Mouse (Mus musculus) MEL (cell line): ENCODE measurements around the gene Naa40. TPM values are rescaled to one million over a fixed set of nuclear protein-coding genes. Genes with fewer than 3 reads are reported as not detected.
A peak's percentile ranks its signal among the peaks of the same experiment; 100 is the strongest.

Experiments used
- DNase-seq: peaks from one replicate; pipeline ENCODE4 v3.0.0; 2011; ENCODE audit warnings: low read depth, low spot score
- H3K27ac ChIP-seq: 2 replicates; pipeline ENCODE4 v1.5.1; 2012; ENCODE audit warnings: low read depth, mild to moderate bottlenecking, control low read depth, low read length, moderate library complexity; ENCODE audit not compliant: control insufficient read depth
- H3K27me3 ChIP-seq, 2 experiments: fragments of 150-350 bp in 1 of 2; sonication (generic) in 1 of 2; 2 replicates each; pipeline ENCODE4 v1.6.1; 2012; ENCODE audit warnings: low read length in 2 of 2, mild to moderate bottlenecking in 2 of 2, improper control_type of control experiment in 1 of 2, moderate library complexity in 1 of 2; ENCODE audit not compliant: insufficient read depth in 2 of 2, control insufficient read depth in 1 of 2
- H3K36me3 ChIP-seq, 2 experiments: 2 replicates each; pipeline ENCODE4 v1.6.1; 2012 to 2014; ENCODE audit warnings: low read length in 2 of 2, improper control_type of control experiment in 1 of 2, inconsistent platforms in 1 of 2, mild to moderate bottlenecking in 1 of 2; ENCODE audit not compliant: insufficient read depth in 2 of 2, control insufficient read depth in 1 of 2
- H3K4me1 ChIP-seq, 2 experiments: fragments of 150-350 bp in 1 of 2; sonication (generic) in 1 of 2; 2 replicates each; pipeline ENCODE4 v1.6.1; 2012; ENCODE audit warnings: low read length in 2 of 2, improper control_type of control experiment in 1 of 2, mild to moderate bottlenecking in 1 of 2; ENCODE audit not compliant: insufficient read depth in 2 of 2, control insufficient read depth in 1 of 2
- H3K4me3 ChIP-seq, 2 experiments: fragments of 150-350 bp in 1 of 2; sonication (generic) in 1 of 2; 2 replicates each; pipeline ENCODE4 v1.5.1; 2012; ENCODE audit warnings: low read depth in 2 of 2, low read length in 2 of 2, mild to moderate bottlenecking in 2 of 2, moderate library complexity in 2 of 2, control low read depth in 1 of 2, improper control_type of control experiment in 1 of 2; ENCODE audit not compliant: control insufficient read depth in 1 of 2, insufficient read depth in 1 of 2
- H3K79me2 ChIP-seq: 2 replicates; pipeline ENCODE4 v1.6.1; 2012; ENCODE audit warnings: mild to moderate bottlenecking, low read length, moderate library complexity; ENCODE audit not compliant: control insufficient read depth, poor library complexity, insufficient read depth
- H3K9ac ChIP-seq: 2 replicates; pipeline ENCODE4 v1.6.1; 2012; ENCODE audit warnings: low read depth, mild to moderate bottlenecking, control low read depth, low read length, moderate library complexity; ENCODE audit not compliant: control insufficient read depth, poor library complexity, severe bottlenecking
- H3K9me3 ChIP-seq: fragments of 150-350 bp; sonication (generic); replicated peaks from 2 replicates; pipeline ENCODE4 v1.6.1; 2012; ENCODE audit warnings: mild to moderate bottlenecking, low read length, improper control_type of control experiment, moderate library complexity; ENCODE audit not compliant: insufficient read depth
- BHLHE40 ChIP-seq: IDR thresholded peaks from 2 replicates; pipeline ENCODE4 v1.6.1; 2012; ENCODE audit warnings: low read depth, mild to moderate bottlenecking, inconsistent platforms, low read length, improper control_type of control experiment, borderline replicate concordance
- CHD2 ChIP-seq: IDR thresholded peaks from 2 replicates; pipeline ENCODE4 v1.6.1; 2011; ENCODE audit warnings: low read length, improper control_type of control experiment
- CTCF ChIP-seq, 3 experiments: IDR thresholded peaks in 2 of 3; conservative IDR thresholded peaks in 1 of 3; 2 replicates each; pipeline ENCODE4 v1.5.1; 2011 to 2012; ENCODE audit warnings: low read length in 3 of 3, low read depth in 2 of 3, mild to moderate bottlenecking in 2 of 3, improper control_type of control experiment in 1 of 3, inconsistent platforms in 1 of 3, mixed read lengths in 1 of 3, moderate library complexity in 1 of 3; ENCODE audit not compliant: control insufficient read depth in 1 of 3, insufficient read depth in 1 of 3, poor library complexity in 1 of 3, severe bottlenecking in 1 of 3
- ELF1 ChIP-seq: IDR thresholded peaks from 2 replicates; pipeline ENCODE4 v1.6.1; 2014; ENCODE audit warnings: low read depth, mild to moderate bottlenecking, inconsistent platforms, low read length, improper control_type of control experiment, moderate library complexity
- ETS1 ChIP-seq: IDR thresholded peaks from 2 replicates; pipeline ENCODE4 v1.6.1; 2012; ENCODE audit warnings: low read depth, mild to moderate bottlenecking, inconsistent platforms, low read length, improper control_type of control experiment, moderate library complexity
- GATA1 ChIP-seq: IDR thresholded peaks from 2 replicates; pipeline ENCODE4 v1.6.1; 2011; ENCODE audit warnings: low read depth, low read length, improper control_type of control experiment
- HCFC1 ChIP-seq: IDR thresholded peaks from 2 replicates; pipeline ENCODE4 v1.6.1; 2012; ENCODE audit warnings: low read depth, mild to moderate bottlenecking, inconsistent platforms, low read length, improper control_type of control experiment, moderate library complexity
- JUND ChIP-seq: IDR thresholded peaks from 2 replicates; pipeline ENCODE4 v1.6.1; 2011; ENCODE audit warnings: low read depth, mild to moderate bottlenecking, improper control_type of control experiment, low read length
- KAT2A ChIP-seq: conservative IDR thresholded peaks from 2 replicates; pipeline ENCODE4 v1.6.1; 2012; ENCODE audit warnings: low read depth, low read length, improper control_type of control experiment, inconsistent platforms
- MAFK ChIP-seq: IDR thresholded peaks from 2 replicates; pipeline ENCODE4 v1.6.1; 2011; ENCODE audit warnings: low read depth, mild to moderate bottlenecking, low read length, improper control_type of control experiment, borderline replicate concordance
- MAX ChIP-seq: IDR thresholded peaks from 2 replicates; pipeline ENCODE4 v1.6.1; 2011; ENCODE audit warnings: low read length, improper control_type of control experiment
- MAZ ChIP-seq: IDR thresholded peaks from 2 replicates; pipeline ENCODE4 v1.6.1; 2012; ENCODE audit warnings: low read depth, mild to moderate bottlenecking, inconsistent platforms, low read length, improper control_type of control experiment
- MYB ChIP-seq: IDR thresholded peaks from 2 replicates; pipeline ENCODE4 v1.6.1; 2011; ENCODE audit warnings: mild to moderate bottlenecking, low read depth, low read length, improper control_type of control experiment
- NRF1 ChIP-seq: IDR thresholded peaks from 2 replicates; pipeline ENCODE4 v1.6.1; 2014; ENCODE audit warnings: low read depth, mild to moderate bottlenecking, inconsistent platforms, low read length, improper control_type of control experiment, moderate library complexity; ENCODE audit not compliant: poor library complexity, insufficient read depth, severe bottlenecking
- POLR2A ChIP-seq, 2 experiments: IDR thresholded peaks; 2 replicates each; pipeline ENCODE4 v1.6.1; 2011 to 2012; ENCODE audit warnings: low read length in 2 of 2, mild to moderate bottlenecking in 2 of 2, control low read depth in 1 of 2, improper control_type of control experiment in 1 of 2, low read depth in 1 of 2, moderate library complexity in 1 of 2; ENCODE audit not compliant: control insufficient read depth in 1 of 2, insufficient read depth in 1 of 2, poor library complexity in 1 of 2
- SMC3 ChIP-seq: IDR thresholded peaks from 2 replicates; pipeline ENCODE4 v1.6.1; 2011; ENCODE audit warnings: low read depth, low read length, improper control_type of control experiment
- USF1 ChIP-seq: IDR thresholded peaks from 2 replicates; pipeline ENCODE4 v1.6.1; 2014; ENCODE audit warnings: low read depth, mild to moderate bottlenecking, inconsistent platforms, low read length, improper control_type of control experiment, moderate library complexity
- ZC3H11A ChIP-seq: IDR thresholded peaks from 2 replicates; pipeline ENCODE4 v1.6.1; 2012; ENCODE audit warnings: low read depth, mild to moderate bottlenecking, inconsistent platforms, low read length, improper control_type of control experiment
- ZKSCAN1 ChIP-seq: IDR thresholded peaks from 2 replicates; pipeline ENCODE4 v1.6.1; 2012; ENCODE audit warnings: low read depth, mild to moderate bottlenecking, inconsistent platforms, low read length, improper control_type of control experiment, moderate library complexity
- ZMIZ1 ChIP-seq: IDR thresholded peaks from 2 replicates; pipeline ENCODE4 v1.6.1; 2012; ENCODE audit warnings: low read depth, mild to moderate bottlenecking, inconsistent platforms, low read length, improper control_type of control experiment, moderate library complexity
- ZNF384 ChIP-seq: IDR thresholded peaks from 2 replicates; pipeline ENCODE4 v1.6.1; 2012; ENCODE audit warnings: low read depth, mild to moderate bottlenecking, inconsistent platforms, low read length, improper control_type of control experiment
- polyA plus RNA-seq, 2 experiments: library from polyadenylated mRNA; stranded (reverse) in 1 of 2; unstranded in 1 of 2; fragments of >175 nt in 1 of 2; fragments of >200 nt in 1 of 2; gene quantifications; 2 replicates each; pipeline versions ENCODE4 v1.2.1 to v1.2.4; 2012; ENCODE audit warnings: low replicate concordance in 2 of 2, low read depth in 1 of 2; ENCODE audit not compliant: insufficient read length in 2 of 2, insufficient read depth in 1 of 2, missing spikeins in 1 of 2
- total RNA-seq: library from RNA; depleted of rRNA; stranded (reverse); fragments of 300-350 nt; gene quantifications from 2 replicates; pipeline ENCODE4 v1.2.3, GENCODE M21; 2012

Naa40 gene
- total and polyA plus RNA-seq, 3 experiments = 46.8 to 75.7 TPM; not detected in 1

DNA sequence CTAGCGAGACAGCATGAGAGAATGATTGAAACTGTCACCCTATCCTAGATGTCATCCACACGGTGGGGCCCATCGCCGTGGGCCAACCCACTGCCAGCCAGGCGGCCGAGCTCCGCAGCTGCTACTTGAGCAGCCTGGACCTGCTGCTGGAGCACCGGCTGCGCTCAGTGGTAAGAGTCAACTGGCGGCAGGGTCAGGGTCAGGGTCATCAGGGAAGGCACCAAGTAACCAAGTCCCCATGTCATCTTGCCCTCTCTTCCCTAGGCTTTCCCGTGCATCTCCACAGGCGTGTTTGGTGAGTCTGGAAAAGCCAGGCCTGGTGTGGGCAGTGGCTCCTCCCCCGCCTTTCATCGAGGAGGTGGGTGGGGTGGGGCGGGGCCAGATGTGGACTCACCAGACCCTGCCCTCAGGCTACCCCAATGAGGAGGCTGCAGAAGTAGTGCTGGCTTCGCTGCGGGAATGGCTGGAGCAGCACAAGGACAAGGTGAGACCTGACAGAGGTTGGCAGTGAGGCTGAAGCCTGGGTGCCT, 44.2 kb downstream of the Naa40 start:
- H3K4me3 ChIP-seq = no peak overlapping the region
- TF ChIP-seq HCFC1 (no peak), CHD2 (no peak), KAT2A (no peak), SMC3 (no peak), MAFK (no peak), ELF1 (no peak), MYB (no peak), ZC3H11A (no peak), JUND (no peak), ZKSCAN1 (no peak), GATA1 (no peak), USF1 (no peak), NRF1 (no peak), BHLHE40 (no peak), POLR2A (IDR thresholded peaks at IDR 0.05; ENCODE audit: control insufficient read depth in 1 of 2, insufficient read depth in 1 of 2, low read depth in 1 of 2, low read length in 2 of 2, poor library complexity in 1 of 2) (no peak; a peak in 1 of 4 replicates), ETS1 (no peak), ZNF384 (no peak)
- TF ChIP-seq, all 39 proteins: peak for 0
- Histone ChIP-seq H3K36me3 (peaks cover 0 to 7% of the 10 kb centered on the region in 2 experiments; a peak in 1 of 4 replicates), H3K9me3 (no peaks in the 10 kb centered on the region), H3K27me3 (no peaks in the 10 kb centered on the region), H3K4me1 (no peaks in the 10 kb centered on the region), H3K27ac (no peak overlapping the region), H3K79me2 (no peaks in the 10 kb centered on the region), H3K9ac (no peak overlapping the region)
- no peak for DNase-seq

DNA sequence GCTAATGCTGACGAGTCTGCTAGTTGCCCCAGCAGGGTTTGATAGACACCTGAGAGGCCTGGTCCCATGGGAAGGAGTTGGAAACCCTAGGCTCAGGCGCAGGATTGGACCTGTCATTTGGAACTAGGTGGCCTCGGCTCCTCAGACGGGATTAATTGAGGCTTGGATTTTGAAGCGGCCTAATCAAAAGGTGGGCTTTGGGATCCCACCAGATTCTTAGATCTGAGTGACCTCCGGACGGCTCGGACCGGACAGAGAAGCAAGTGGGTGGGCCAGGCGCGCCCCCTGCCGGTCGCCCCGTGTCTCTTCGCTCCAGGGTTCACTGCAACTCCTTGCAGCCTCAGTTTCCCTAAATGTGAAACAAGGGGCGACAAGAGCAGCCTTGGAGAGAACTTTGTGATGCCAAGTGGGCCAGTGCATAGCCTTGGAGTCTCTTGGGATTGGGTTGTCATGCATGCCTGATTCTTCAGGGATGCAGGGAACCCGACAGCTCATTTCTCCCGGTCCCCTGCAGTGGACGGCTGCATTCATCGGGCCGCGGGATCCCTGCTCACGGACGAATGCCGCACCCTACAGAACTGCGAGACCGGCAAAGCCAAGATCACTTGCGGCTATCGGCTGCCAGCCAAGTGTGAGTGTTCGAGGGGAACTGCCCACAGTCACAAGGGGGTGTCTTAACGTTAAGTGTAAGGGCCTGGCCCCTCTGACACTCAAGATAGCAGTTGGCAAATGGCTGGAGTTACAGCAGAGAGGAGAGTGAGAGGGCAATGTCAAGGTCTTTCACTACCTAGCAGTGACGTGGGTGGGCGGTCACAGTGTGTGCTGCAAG, 44.9 kb downstream of the Naa40 start:
- no peak overlapping the region for H3K9ac ChIP-seq
- H3K27me3 ChIP-seq = no peaks in the 10 kb centered on the region
- H3K79me2 ChIP-seq = no peaks in the 10 kb centered on the region
- no peaks in the 10 kb centered on the region for H3K9me3 ChIP-seq
- H3K36me3 ChIP-seq = peaks cover 0 to 7% of the 10 kb centered on the region in 2 experiments; a peak in 1 of 4 replicates
- DNase-seq = no peak
- H3K4me3 ChIP-seq = no peak overlapping the region
- TF ChIP-seq SMC3 (no peak), BHLHE40 (no peak), ZMIZ1 (no peak), ZC3H11A (no peak), MAZ (no peak), POLR2A (IDR thresholded peaks at IDR 0.05; ENCODE audit: control insufficient read depth in 1 of 2, insufficient read depth in 1 of 2, low read depth in 1 of 2, low read length in 2 of 2, poor library complexity in 1 of 2) (0 out of 4 replicates have a peak, but pooled peaks of 1 of the 2 experiments have one; percentile 18), MAX (no peak), CTCF (IDR thresholded peaks at IDR 0.05 in 2 of 3, conservative IDR thresholded peaks at IDR 0.05 in 1 of 3; ENCODE audit: control insufficient read depth in 1 of 3, insufficient read depth in 1 of 3, low read depth in 2 of 3, low read length in 3 of 3, poor library complexity in 1 of 3, severe bottlenecking in 1 of 3) (peak in 1 of 3 experiments; percentile 32; a peak in 2 of 6 replicates), KAT2A (no peak)
- no peak overlapping the region for H3K27ac ChIP-seq
- H3K4me1 ChIP-seq = no peaks in the 10 kb centered on the region
